Mouse (Mus musculus): Measurements from ENCODE around the gene Plekhh2.

- no peak for TF ChIP-seq POLR2A (IDR thresholded peaks at IDR 0.05; ENCODE audit: borderline replicate concordance, control insufficient read depth, low read depth, low read length)
- TF ChIP-seq CTCF (IDR thresholded peaks at IDR 0.05; ENCODE audit: control insufficient read depth, insufficient read depth, low read length), result no peak
These were observed 21.3 kb downstream of the Plekhh2 start for GRCm38 (mm10) chr17:84532909-84533499.
